Mouse (Mus musculus) midbrain, embryonic 13.5 days (tissue): Measurements from ENCODE around the gene Car11. TPM values are rescaled to one million over a fixed set of nuclear protein-coding genes. Genes with fewer than 3 reads are reported as not detected.

Source experiments
- ATAC-seq: fragments of 200-750 bp; cut with Nextera tagmentation; 2 replicates; pipeline ENCODE4 v1.8.0; 2017; ENCODE audit warnings: mild to moderate bottlenecking, moderate TSS enrichment, moderate library complexity
- H3K27ac ChIP-seq: fragments of 300-500 bp; sonication (generic); 2 replicates; pipeline ENCODE4 v1.5.1; 2015; ENCODE audit warnings: inconsistent platforms, mild to moderate bottlenecking, moderate library complexity
- H3K27me3 ChIP-seq: fragments of 300-500 bp; sonication (generic); 2 replicates; pipeline ENCODE4 v1.6.1; 2015; ENCODE audit warnings: mild to moderate bottlenecking, inconsistent platforms
- H3K36me3 ChIP-seq: fragments of 300-500 bp; sonication (generic); 2 replicates; pipeline ENCODE4 v1.6.1; 2015; ENCODE audit warnings: mild to moderate bottlenecking, inconsistent platforms
- H3K4me1 ChIP-seq: fragments of 300-500 bp; sonication (generic); replicated peaks from 2 replicates; pipeline ENCODE4 v1.6.1; 2015; ENCODE audit warnings: inconsistent platforms
- H3K4me2 ChIP-seq: fragments of 300-500 bp; sonication (generic); replicated peaks from 2 replicates; pipeline ENCODE4 v1.6.1; 2015; ENCODE audit warnings: moderate library complexity, mild to moderate bottlenecking, inconsistent platforms
- H3K4me3 ChIP-seq: fragments of 300-500 bp; sonication (generic); replicated peaks from 2 replicates; pipeline ENCODE4 v1.5.1; 2015; ENCODE audit warnings: mild to moderate bottlenecking, inconsistent platforms
- H3K9ac ChIP-seq: fragments of 300-500 bp; sonication (generic); replicated peaks from 2 replicates; pipeline ENCODE4 v1.6.1; 2015; ENCODE audit warnings: mild to moderate bottlenecking, inconsistent platforms
- H3K9me3 ChIP-seq: fragments of 300-500 bp; sonication (generic); 2 replicates; pipeline ENCODE4 v1.6.1; 2016; ENCODE audit warnings: mild to moderate bottlenecking, inconsistent platforms
- WGBS: fragments of 180-500 bp; shearing (Covaris S2); methylation state at CpG from one replicate; pipeline ENCODE4 v1.1.7; 2015; 5-methylcytosine and 5-hydroxymethylcytosine counted together
- polyA plus RNA-seq: library from polyadenylated mRNA; unstranded; fragments of >200 nt; fragmentation: Nextera tagmentation; extraction: Ambion mirVana; gene quantifications from 2 replicates; pipeline ENCODE4 v1.2.1, GENCODE M21; 2015

Car11 gene
- polyA plus RNA-seq, 1 experiment from 2014 or later: 40.0 TPM

- Histone ChIP-seq H3K27me3 (no peaks in the 10 kb centered on the region), H3K36me3 (peaks cover 21% of the 10 kb centered on the region), H3K4me1 (peaks cover 83% of the 10 kb centered on the region), H3K27ac (peak overlapping the region; percentile 85; the same call in 1 of the 2 replicates), H3K4me3 (peak overlapping the region; percentile 57), H3K4me2 (peak overlapping the region; percentile 98), H3K9ac (peak overlapping the region; percentile 80), H3K9me3 (no peaks in the 10 kb centered on the region)
- WGBS: under 1% methylated on average over 38 of the region's 45 CpGs
- no peak for ATAC-seq
Measured at GRCm38 (mm10) chr7:45706721-45707241, 7.1 kb downstream of the Car11 start.

GRCm38 (mm10) chr7:45707375-45707967 is 7.8 kb downstream of the Car11 start:
- ATAC-seq: no peak
- Histone ChIP-seq H3K4me1 (peaks cover 79% of the 10 kb centered on the region), H3K36me3 (peaks cover 28% of the 10 kb centered on the region), H3K4me3 (peak overlapping the region; percentile 57), H3K9ac (peak overlapping the region; percentile 80), H3K9me3 (no peaks in the 10 kb centered on the region), H3K4me2 (peak overlapping the region; percentile 98), H3K27me3 (no peaks in the 10 kb centered on the region), H3K27ac (peak overlapping the region; percentile 85)
- WGBS: under 1% methylated on average over 27 of the region's 27 CpGs

- peaks cover 36% of the 10 kb centered on the region for H3K36me3 ChIP-seq
- ATAC-seq: no peak
- H3K4me3 ChIP-seq: no peak overlapping the region
- H3K9ac ChIP-seq: no peak overlapping the region
- H3K4me2 ChIP-seq: peak overlapping the region; percentile 98
- no peaks in the 10 kb centered on the region for H3K9me3 ChIP-seq
- no peaks in the 10 kb centered on the region for H3K27me3 ChIP-seq
- peaks cover 74% of the 10 kb centered on the region for H3K4me1 ChIP-seq
- 53% methylated on average over 13 of the region's 13 CpGs for WGBS
- H3K27ac ChIP-seq: peak overlapping the region; percentile 85
Measured at GRCm38 (mm10) chr7:45708221-45708761, 8.6 kb downstream of the Car11 start.

GRCm38 (mm10) chr7:45709036-45709435 is 9.4 kb downstream of the Car11 start:
- ATAC-seq: peak; percentile 21
- no peak overlapping the region; the same call in 1 of the 2 replicates for H3K9ac ChIP-seq

GRCm38 (mm10) chr7:45709677-45710355 is 10.2 kb downstream of the Car11 start:
- WGBS: 69% methylated on average over 14 of the region's 14 CpGs
- H3K27me3 ChIP-seq: no peaks in the 10 kb centered on the region
- no peaks in the 10 kb centered on the region for H3K9me3 ChIP-seq
- no peak for ATAC-seq
- H3K4me1 ChIP-seq: peaks cover 74% of the 10 kb centered on the region
- H3K4me3 ChIP-seq: no peak overlapping the region
- H3K4me2 ChIP-seq: peak overlapping the region; percentile 98
- peak overlapping the region; percentile 47 for H3K9ac ChIP-seq
- H3K36me3 ChIP-seq: peaks cover 39% of the 10 kb centered on the region
- H3K27ac ChIP-seq: peak overlapping the region; percentile 85

More at GRCm38 (mm10) chr7:45709036-45709435, 9.4 kb downstream of the Car11 start:
- Histone ChIP-seq H3K9me3 (no peaks in the 10 kb centered on the region), H3K27ac (peak overlapping the region; percentile 85), H3K4me3 (no peak overlapping the region; the same call in 1 of the 2 replicates), H3K4me2 (peak overlapping the region; percentile 98), H3K4me1 (peaks cover 70% of the 10 kb centered on the region), H3K36me3 (peaks cover 39% of the 10 kb centered on the region), H3K27me3 (no peaks in the 10 kb centered on the region)
- 27% methylated on average over 6 of the region's 6 CpGs for WGBS

GRCm38 (mm10) chr7:45710477-45711191 is 11.0 kb downstream of the Car11 start:
- Histone ChIP-seq H3K27ac (peak overlapping the region; percentile 85), H3K4me2 (no peak overlapping the region), H3K36me3 (peaks cover 39% of the 10 kb centered on the region), H3K9ac (no peak overlapping the region), H3K27me3 (no peaks in the 10 kb centered on the region), H3K4me1 (peaks cover 72% of the 10 kb centered on the region), H3K4me3 (no peak overlapping the region), H3K9me3 (no peaks in the 10 kb centered on the region)
- ATAC-seq: no peak
- 92% methylated on average over 20 of the region's 20 CpGs for WGBS

- Histone ChIP-seq H3K36me3 (peaks cover 39% of the 10 kb centered on the region), H3K9ac (no peak overlapping the region), H3K9me3 (no peaks in the 10 kb centered on the region), H3K27ac (no peak overlapping the region), H3K4me1 (peaks cover 72% of the 10 kb centered on the region), H3K4me3 (no peak overlapping the region), H3K27me3 (no peaks in the 10 kb centered on the region), H3K4me2 (no peak overlapping the region)
- WGBS: 92% methylated on average over 24 of the region's 24 CpGs
- no peak for ATAC-seq
Measured at GRCm38 (mm10) chr7:45711316-45712021, 11.8 kb downstream of the Car11 start.

- H3K4me2 ChIP-seq: no peak overlapping the region
- peaks cover 72% of the 10 kb centered on the region for H3K4me1 ChIP-seq
- no peaks in the 10 kb centered on the region for H3K27me3 ChIP-seq
- H3K4me3 ChIP-seq: no peak overlapping the region
- no peak overlapping the region for H3K27ac ChIP-seq
- H3K9me3 ChIP-seq: no peaks in the 10 kb centered on the region
- 91% methylated on average over 21 of the region's 21 CpGs for WGBS
- ATAC-seq: no peak
- no peak overlapping the region for H3K9ac ChIP-seq
- peaks cover 39% of the 10 kb centered on the region for H3K36me3 ChIP-seq
Measured at GRCm38 (mm10) chr7:45712022-45712757, 12.5 kb downstream of the Car11 start.

GRCm38 (mm10) chr7:45713396-45713795 is 13.8 kb downstream of the Car11 start:
- 93% methylated on average over 16 of the region's 16 CpGs for WGBS

GRCm38 (mm10) chr7:45713881-45714520 is 14.4 kb downstream of the Car11 start:
- WGBS: 88% methylated on average over 6 of the region's 6 CpGs
- Histone ChIP-seq H3K9me3 (no peaks in the 10 kb centered on the region), H3K4me3 (peak overlapping the region; percentile 82), H3K36me3 (peaks cover 39% of the 10 kb centered on the region), H3K27me3 (no peaks in the 10 kb centered on the region), H3K27ac (no peak overlapping the region), H3K9ac (peak overlapping the region; percentile 79), H3K4me1 (peaks cover 60% of the 10 kb centered on the region), H3K4me2 (peak overlapping the region; percentile 81)
- ATAC-seq: no peak

More at GRCm38 (mm10) chr7:45713396-45713795, 13.8 kb downstream of the Car11 start:
- Histone ChIP-seq H3K27ac (no peak overlapping the region), H3K4me1 (peaks cover 61% of the 10 kb centered on the region), H3K9me3 (no peaks in the 10 kb centered on the region), H3K27me3 (no peaks in the 10 kb centered on the region), H3K4me3 (no peak overlapping the region), H3K36me3 (peaks cover 39% of the 10 kb centered on the region), H3K4me2 (no peak overlapping the region), H3K9ac (no peak overlapping the region)
- ATAC-seq: no peak
